Mouse (Mus musculus): Measurements from ENCODE around the gene Hnrnpl. TPM values are rescaled to one million over a fixed set of nuclear protein-coding genes. Genes with fewer than 3 reads are reported as not detected.

The Hnrnpl gene
- polyA plus RNA-seq, 1 experiment from 2014 or later = 154 TPM

GRCm38 (mm10) chr7:28788307-28789195 is 19.8 kb upstream of the Hnrnpl start, which contains the start of gene Rinl:
TSS of gene Rinl (plus strand) at chr7:28788969.
- 0 out of 2 replicates have a peak within 1 kb of the TSS, but pooled peaks have one; percentile 3 for H3K4me2 ChIP-seq (replicated peaks; ENCODE audit: low read depth, low read length)
- no peaks in the 10 kb centered on the region for H3K9me3 ChIP-seq (ENCODE audit: low read length)
- no peak within 1 kb of the TSS for H3K27ac ChIP-seq (ENCODE audit: low read length)
- H3K4me1 ChIP-seq (ENCODE audit: insufficient read depth, low read depth, low read length) = no peaks in the 10 kb centered on the region
- DNase-seq (ENCODE audit: low spot score) (no peak), ATAC-seq (no peak)
- H3K4me3 ChIP-seq (ENCODE audit: low read depth, low read length) = no peak within 1 kb of the TSS
- TF ChIP-seq CTCF (IDR thresholded peaks at IDR 0.05) = no peak
- no peak for TF ChIP-seq EP300 (IDR thresholded peaks at IDR 0.05)
- H3K36me3 ChIP-seq (ENCODE audit: insufficient read depth, low read length) = peaks cover 5% of the 10 kb centered on the region
- 60% methylated on average over 5 of the region's 5 CpGs for WGBS
- H3K9ac ChIP-seq (replicated peaks; ENCODE audit: low read depth) = no peak within 1 kb of the TSS
- H3K27me3 ChIP-seq (replicated peaks; ENCODE audit: insufficient read depth, low read length) = no peaks in the 10 kb centered on the region

GRCm38 (mm10) chr7:28789235-28789634 is 19.1 kb upstream of the Hnrnpl start:
- no peak overlapping the region for H3K4me3 ChIP-seq (ENCODE audit: low read depth, low read length)
- H3K36me3 ChIP-seq (ENCODE audit: insufficient read depth, low read length) = peaks cover 5% of the 10 kb centered on the region
- no peaks in the 10 kb centered on the region for H3K4me1 ChIP-seq (ENCODE audit: insufficient read depth, low read depth, low read length)
- 72% methylated on average over 3 of the region's 3 CpGs for WGBS
- ATAC-seq = no peak
- no peak for TF ChIP-seq CTCF (IDR thresholded peaks at IDR 0.05)
- no peak for TF ChIP-seq EP300 (IDR thresholded peaks at IDR 0.05)
- DNase-seq (ENCODE audit: low spot score) = no peak
- H3K9ac ChIP-seq (replicated peaks; ENCODE audit: low read depth) = no peak overlapping the region
- 0 out of 2 replicates have a peak overlapping the region, but pooled peaks have one; percentile 3 for H3K4me2 ChIP-seq (replicated peaks; ENCODE audit: low read depth, low read length)
- H3K9me3 ChIP-seq (ENCODE audit: low read length) = no peaks in the 10 kb centered on the region
- H3K27ac ChIP-seq (ENCODE audit: low read length) = no peak overlapping the region
- no peaks in the 10 kb centered on the region for H3K27me3 ChIP-seq (replicated peaks; ENCODE audit: insufficient read depth, low read length)

- no peak overlapping the region for H3K4me3 ChIP-seq (ENCODE audit: low read depth, low read length)
- no peaks in the 10 kb centered on the region for H3K9me3 ChIP-seq (ENCODE audit: low read length)
- H3K27ac ChIP-seq (ENCODE audit: low read length) = no peak overlapping the region
- DNase-seq (ENCODE audit: low spot score) (no peak), ATAC-seq (peak; percentile 47)
- H3K27me3 ChIP-seq (replicated peaks; ENCODE audit: insufficient read depth, low read length) = no peaks in the 10 kb centered on the region
- WGBS = 54% methylated on average over 8 of the region's 8 CpGs
- no peaks in the 10 kb centered on the region for H3K4me1 ChIP-seq (ENCODE audit: insufficient read depth, low read depth, low read length)
- TF ChIP-seq CTCF (IDR thresholded peaks at IDR 0.05) = peak; percentile 56
- TF ChIP-seq EP300 (IDR thresholded peaks at IDR 0.05) = no peak
- no peak overlapping the region for H3K9ac ChIP-seq (replicated peaks; ENCODE audit: low read depth)
- H3K36me3 ChIP-seq (ENCODE audit: insufficient read depth, low read length) = peaks cover 5% of the 10 kb centered on the region; the same call in 1 of the 2 replicates
- H3K4me2 ChIP-seq (replicated peaks; ENCODE audit: low read depth, low read length) = no peak overlapping the region
Observed at GRCm38 (mm10) chr7:28790066-28790806, 18.1 kb upstream of the Hnrnpl start.

DNA sequence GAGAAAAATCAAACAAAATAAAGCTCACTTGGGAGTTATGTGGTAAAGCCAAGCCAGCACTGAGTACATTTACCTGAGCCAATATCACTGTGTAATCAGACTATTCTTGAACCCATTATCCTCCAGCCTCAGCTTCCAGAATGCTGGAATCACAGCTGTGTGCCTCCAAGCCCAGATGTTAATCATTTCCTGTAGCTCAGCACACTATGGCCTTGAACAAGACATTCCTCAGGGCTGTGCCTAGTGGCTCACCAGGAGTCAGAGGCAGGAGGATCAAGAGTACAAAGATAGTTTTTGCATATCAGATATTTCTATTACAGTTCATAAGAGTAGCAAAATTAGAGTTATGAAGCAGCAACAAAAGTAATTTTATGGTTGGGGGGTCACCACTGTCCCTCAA is 16.6 kb upstream of the Hnrnpl start:
- no peak for TF ChIP-seq EP300 (IDR thresholded peaks at IDR 0.05)
- TF ChIP-seq CTCF (IDR thresholded peaks at IDR 0.05) = no peak
- Histone ChIP-seq H3K4me3 (ENCODE audit: low read depth, low read length) (no peak overlapping the region), H3K27ac (ENCODE audit: low read length) (no peak overlapping the region), H3K36me3 (ENCODE audit: insufficient read depth, low read length) (peaks cover 5% of the 10 kb centered on the region; the same call in 1 of the 2 replicates), H3K9ac (replicated peaks; ENCODE audit: low read depth) (no peak overlapping the region), H3K9me3 (ENCODE audit: low read length) (no peaks in the 10 kb centered on the region), H3K27me3 (replicated peaks; ENCODE audit: insufficient read depth, low read length) (no peaks in the 10 kb centered on the region), H3K4me1 (ENCODE audit: insufficient read depth, low read depth, low read length) (no peaks in the 10 kb centered on the region), H3K4me2 (replicated peaks; ENCODE audit: low read depth, low read length) (no peak overlapping the region)
- no peak for ATAC-seq
- DNase-seq (ENCODE audit: low spot score) = no peak

GRCm38 (mm10) chr7:28792391-28793185 is 15.8 kb upstream of the Hnrnpl start:
- H3K9me3 ChIP-seq (ENCODE audit: low read length) = no peaks in the 10 kb centered on the region
- H3K4me2 ChIP-seq (replicated peaks; ENCODE audit: low read depth, low read length) = no peak overlapping the region
- peaks cover 5% of the 10 kb centered on the region; the same call in 1 of the 2 replicates for H3K36me3 ChIP-seq (ENCODE audit: insufficient read depth, low read length)
- peaks cover 4% of the 10 kb centered on the region; the same call in 1 of the 2 replicates for H3K4me1 ChIP-seq (ENCODE audit: insufficient read depth, low read depth, low read length)
- no peak for ATAC-seq
- 60% methylated on average over 13 of the region's 14 CpGs for whole genome bisulfite sequencing
- no peak overlapping the region for H3K4me3 ChIP-seq (ENCODE audit: low read depth, low read length)
- H3K27me3 ChIP-seq (replicated peaks; ENCODE audit: insufficient read depth, low read length) = no peaks in the 10 kb centered on the region
- no peak overlapping the region for H3K27ac ChIP-seq (ENCODE audit: low read length)
- DNase-seq (ENCODE audit: low spot score) = no peak
- TF ChIP-seq CTCF (IDR thresholded peaks at IDR 0.05) (peak; percentile 9; the same call in 1 of the 2 replicates), EP300 (IDR thresholded peaks at IDR 0.05) (no peak)
- no peak overlapping the region for H3K9ac ChIP-seq (replicated peaks; ENCODE audit: low read depth)

Measured in lung, postnatal 0 days (tissue).